Mouse (Mus musculus) midbrain, embryonic 16.5 days (tissue): ENCODE measurements around the gene Kbtbd4. TPM values are rescaled to one million over a fixed set of nuclear protein-coding genes. Genes with fewer than 3 reads are reported as not detected.

ENCODE experiments used
- polyA plus RNA-seq: library from polyadenylated mRNA; unstranded; fragments of >200 nt; fragmentation: Nextera tagmentation; extraction: Ambion mirVana; gene quantifications from 2 replicates; pipeline ENCODE4 v1.2.1, GENCODE M21; 2015

Kbtbd4 gene
- polyA plus RNA-seq, 1 experiment from 2014 or later: 62.6 TPM

Other genes with a start within 250 kb of the Kbtbd4 start
- 19.5 and 21.4 TPM in 2 replicates for gene Nup160, start 227.5 kb upstream of the Kbtbd4 start, polyA plus RNA-seq
- gene Fnbp4, start 159.4 kb upstream of the Kbtbd4 start, polyA plus RNA-seq: 102 and 117 TPM in 2 replicates
- 0.51 and 0.56 TPM in 2 replicates for gene Agbl2, start 122.0 kb upstream of the Kbtbd4 start, polyA plus RNA-seq
- gene Mtch2, start 57.6 kb upstream of the Kbtbd4 start, polyA plus RNA-seq: 248 and 250 TPM in 2 replicates
- 42.6 and 55.6 TPM in 2 replicates for gene C1qtnf4, start 18.9 kb upstream of the Kbtbd4 start, polyA plus RNA-seq
- gene Ndufs3, start 87 bp downstream of the Kbtbd4 start, polyA plus RNA-seq: 206 and 208 TPM in 2 replicates
- gene Celf1, start 35.6 kb downstream of the Kbtbd4 start, polyA plus RNA-seq: 115 and 121 TPM in 2 replicates
- 0.42 and 0.64 TPM in 2 replicates for gene Rapsn, start 130.9 kb downstream of the Kbtbd4 start, polyA plus RNA-seq
- gene Psmc3, start 149.3 kb downstream of the Kbtbd4 start, polyA plus RNA-seq: 226 and 247 TPM in 2 replicates
- gene Slc39a13, start 165.7 kb downstream of the Kbtbd4 start, polyA plus RNA-seq: 30.4 and 35.0 TPM in 2 replicates
- 2.1 and 2.8 TPM in 2 replicates for gene Spi1, start 177.7 kb downstream of the Kbtbd4 start, polyA plus RNA-seq
- gene Mybpc3, start 213.4 kb downstream of the Kbtbd4 start, polyA plus RNA-seq: 0.04 TPM in 1 of 2 replicates, not detected in the other